Mouse (Mus musculus) left cerebral cortex, adult 8-10 months (tissue): ENCODE results near the gene Sox11. TPM values are rescaled to one million over a fixed set of nuclear protein-coding genes. Genes with fewer than 3 reads are reported as not detected.

ENCODE experiments used
- DNase-seq, 2 experiments: peaks; one replicate each; pipeline ENCODE4 v3.0.0; 2022; ENCODE audit warnings: low spot score in 2 of 2
- total RNA-seq, 4 experiments: library from RNA; stranded (reverse); gene quantifications; 2 replicates each; pipeline ENCODE4 v1.2.4; 2022

The Sox11 gene
- total RNA-seq, 4 experiments from 2014 or later: 9.5 to 11.8 (median 11.4) TPM

GRCm38 (mm10) chr12:27336801-27337200 lies 5.6 kb downstream of the Sox11 start:
- no peak for DNase-seq

- DNase-seq: no peak
Measured at GRCm38 (mm10) chr12:27336336-27336735, 6.0 kb downstream of the Sox11 start.

GRCm38 (mm10) chr12:27335356-27336055 lies 6.9 kb downstream of the Sox11 start:
- no peak for DNase-seq

- DNase-seq: no peak
Measured at GRCm38 (mm10) chr12:27333590-27333989, 8.8 kb downstream of the Sox11 start.

GRCm38 (mm10) chr12:27323423-27323822 lies 19.0 kb downstream of the Sox11 start:
- no peak for DNase-seq

- DNase-seq: no peak
Measured at GRCm38 (mm10) chr12:27320705-27321104, 21.7 kb downstream of the Sox11 start.

GRCm38 (mm10) chr12:27312985-27313384 lies 29.4 kb downstream of the Sox11 start:
- no peak for DNase-seq

- DNase-seq: no peak
Measured at GRCm38 (mm10) chr12:27311854-27312466, 30.4 kb downstream of the Sox11 start.

- no peak for DNase-seq
Measured at GRCm38 (mm10) chr12:27311316-27311832, 31.0 kb downstream of the Sox11 start.

GRCm38 (mm10) chr12:27310703-27311102 lies 31.7 kb downstream of the Sox11 start:
- DNase-seq: no peak

- DNase-seq: no peak
Measured at GRCm38 (mm10) chr12:27309969-27310368, 32.4 kb downstream of the Sox11 start.

GRCm38 (mm10) chr12:27304713-27305437 lies 37.5 kb downstream of the Sox11 start:
- DNase-seq: no peak

GRCm38 (mm10) chr12:27303190-27303589 lies 39.2 kb downstream of the Sox11 start:
- DNase-seq: no peak

GRCm38 (mm10) chr12:27298721-27299120 lies 43.7 kb downstream of the Sox11 start:
- no peak for DNase-seq

- no peak for DNase-seq
Measured at GRCm38 (mm10) chr12:27294191-27294590, 48.2 kb downstream of the Sox11 start.

- no peak for DNase-seq
Measured at GRCm38 (mm10) chr12:27293736-27294135, 48.6 kb downstream of the Sox11 start.

- no peak for DNase-seq
Measured at GRCm38 (mm10) chr12:27293208-27293607, 49.2 kb downstream of the Sox11 start.
